Mouse (Mus musculus) heart, postnatal 0 days (tissue): ENCODE data around the gene Tceal8. TPM values are rescaled to one million over a fixed set of nuclear protein-coding genes. Genes with fewer than 3 reads are reported as not detected.

Experiments used
- ATAC-seq: fragments of 200-750 bp; cut with Nextera tagmentation; 2 replicates; pipeline ENCODE4 v1.8.0; 2017; ENCODE audit warnings: low read depth, moderate number of reproducible peaks, moderate library complexity; ENCODE audit not compliant: insufficient read depth
- DNase-seq: peaks from one replicate; pipeline ENCODE4 v3.0.0-alpha.2; 2016; ENCODE audit warnings: low spot score
- H3K27ac ChIP-seq: fragments of 300-500 bp; sonication (generic); 2 replicates; pipeline ENCODE4 v1.5.1; 2014; ENCODE audit warnings: low read depth, mild to moderate bottlenecking
- H3K27me3 ChIP-seq: fragments of 300-500 bp; sonication (generic); 2 replicates; pipeline ENCODE4 v1.6.1; 2014; ENCODE audit warnings: low read length, mixed read lengths; ENCODE audit not compliant: control insufficient read depth, insufficient read depth
- H3K36me3 ChIP-seq: fragments of 300-500 bp; sonication (generic); replicated peaks from 2 replicates; pipeline ENCODE4 v1.6.1; 2014; ENCODE audit warnings: low read length, mixed read lengths; ENCODE audit not compliant: control insufficient read depth, insufficient read depth
- H3K4me1 ChIP-seq: fragments of 300-500 bp; sonication (generic); 2 replicates; pipeline ENCODE4 v1.6.1; 2014; ENCODE audit warnings: antibody characterized with exemption; ENCODE audit not compliant: control insufficient read depth, insufficient read depth
- H3K4me2 ChIP-seq: fragments of 300-500 bp; sonication (generic); 2 replicates; pipeline ENCODE4 v1.6.1; 2014; ENCODE audit warnings: low read depth, mild to moderate bottlenecking, low read length, moderate library complexity
- H3K4me3 ChIP-seq: fragments of 300-500 bp; sonication (generic); 2 replicates; pipeline ENCODE4 v1.5.1; 2014; ENCODE audit warnings: low read depth, low read length
- H3K9ac ChIP-seq: fragments of 300-500 bp; sonication (generic); replicated peaks from 2 replicates; pipeline ENCODE4 v1.6.1; 2014; ENCODE audit warnings: low read depth, low read length, mixed read lengths
- H3K9me3 ChIP-seq: fragments of 300-500 bp; sonication (generic); replicated peaks from 2 replicates; pipeline ENCODE4 v1.6.1; 2016; ENCODE audit warnings: low read length; ENCODE audit not compliant: control insufficient read depth
- CTCF ChIP-seq: IDR thresholded peaks from 2 replicates; pipeline ENCODE4 v1.5.1; 2016; ENCODE audit warnings: antibody characterized with exemption, control low read depth, low read depth
- EP300 ChIP-seq: IDR thresholded peaks from 2 replicates; pipeline ENCODE4 v1.6.1; 2016; ENCODE audit warnings: antibody characterized with exemption, low read depth
- WGBS: fragments of 180-500 bp; shearing (Covaris S2); extraction: QIAGEN DNeasy Blood & Tissue Kit; methylation state at CpG from one replicate; pipeline ENCODE4 v1.1.7; 2014; 5-methylcytosine and 5-hydroxymethylcytosine counted together
- polyA plus RNA-seq: library from polyadenylated mRNA; unstranded; fragments of >200 nt; fragmentation: Nextera tagmentation; extraction: Ambion mirVana; gene quantifications from 2 replicates; pipeline ENCODE4 v1.2.1, GENCODE M21; 2015
- total RNA-seq: library from RNA; depleted of rRNA; stranded (reverse); fragments of >200 nt; gene quantifications from 2 replicates; pipeline ENCODE4 v1.2.3, GENCODE M21; 2014; ENCODE audit warnings: low replicate concordance

Tceal8 gene
- total and polyA plus RNA-seq, 2 experiments from 2014 or later = 180 to 229 TPM

DNA sequence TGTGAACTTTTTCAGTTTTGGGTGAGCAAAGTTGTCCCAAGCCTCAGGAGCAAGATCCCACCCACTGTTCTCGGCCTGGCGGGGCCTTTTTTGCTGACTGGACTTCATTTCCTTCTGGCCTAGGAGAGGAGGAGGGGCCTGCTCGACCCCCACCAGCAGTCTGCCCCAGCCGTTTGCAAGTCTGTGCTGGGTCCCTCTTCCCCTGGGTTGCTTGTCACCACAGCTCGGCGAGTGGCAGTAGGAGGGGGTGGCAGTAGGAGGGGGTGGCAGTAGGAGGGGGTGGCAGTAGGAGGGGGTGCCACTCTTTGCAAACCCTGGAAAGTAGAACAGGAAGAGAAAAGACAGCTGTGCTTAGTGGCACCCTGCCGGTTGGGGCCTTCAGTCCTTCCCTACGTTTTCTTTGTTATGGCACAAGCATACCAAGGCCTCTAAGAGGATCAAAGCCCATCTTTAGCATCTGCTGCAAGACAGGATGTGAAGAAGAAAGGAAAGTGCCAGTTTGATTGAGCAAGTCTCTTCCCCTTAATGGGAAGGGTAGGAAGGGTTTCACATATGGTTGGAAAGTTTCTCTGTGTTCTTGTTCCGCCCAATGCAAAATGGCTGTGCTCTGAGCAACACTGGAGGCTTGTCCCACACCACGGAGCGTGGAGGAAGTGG is 8.9 kb upstream of the Tceal8 start:
- TF ChIP-seq CTCF = no peak
- no peak for TF ChIP-seq EP300
- H3K36me3 ChIP-seq = no peaks in the 10 kb centered on the region
- no peak overlapping the region for H3K27ac ChIP-seq
- no peak for ATAC-seq
- no peaks in the 10 kb centered on the region for H3K4me1 ChIP-seq
- no peak overlapping the region for H3K9ac ChIP-seq
- H3K9me3 ChIP-seq = no peaks in the 10 kb centered on the region
- H3K27me3 ChIP-seq = no peaks in the 10 kb centered on the region
- no peak for DNase-seq
- WGBS = 32% methylated on average over 11 of the region's 11 CpGs
- no peak overlapping the region for H3K4me3 ChIP-seq
- no peak overlapping the region for H3K4me2 ChIP-seq

DNA sequence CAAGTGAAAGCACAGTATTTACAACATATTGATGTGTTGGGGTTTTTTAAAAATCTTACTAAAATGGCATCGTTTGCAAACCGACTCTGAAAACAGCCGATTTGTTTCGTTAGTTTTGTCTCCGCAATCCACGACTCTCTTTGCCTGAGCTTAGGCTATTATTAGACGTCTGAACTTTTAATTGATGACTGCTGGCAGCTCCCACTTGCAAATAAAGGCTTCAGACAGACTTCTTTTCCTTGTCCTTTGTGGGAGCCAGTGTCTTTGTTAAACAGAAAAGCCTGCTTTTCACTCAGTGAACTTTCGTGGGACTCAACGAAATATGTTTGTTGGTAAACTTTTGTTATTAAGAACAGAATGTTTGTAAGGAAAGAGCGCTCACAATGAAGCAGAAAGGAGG is 644 bp upstream of the Tceal8 start:
- Histone ChIP-seq H3K9ac (peak overlapping the region; percentile 45; the same call in 1 of the 2 replicates), H3K27ac (peak overlapping the region; percentile 95), H3K36me3 (0 out of 2 replicates have a peak, but pooled peaks cover 5% of the 10 kb centered on the region), H3K9me3 (no peaks in the 10 kb centered on the region), H3K27me3 (no peaks in the 10 kb centered on the region), H3K4me3 (peak overlapping the region; percentile 71), H3K4me2 (peak overlapping the region; percentile 64), H3K4me1 (0 out of 2 replicates have a peak, but pooled peaks cover 3% of the 10 kb centered on the region)
- DNase-seq (peak; percentile 44), ATAC-seq (no peak)
- 33% methylated on average over 10 of the region's 10 CpGs for WGBS
- TF ChIP-seq CTCF (no peak), EP300 (no peak)

DNA sequence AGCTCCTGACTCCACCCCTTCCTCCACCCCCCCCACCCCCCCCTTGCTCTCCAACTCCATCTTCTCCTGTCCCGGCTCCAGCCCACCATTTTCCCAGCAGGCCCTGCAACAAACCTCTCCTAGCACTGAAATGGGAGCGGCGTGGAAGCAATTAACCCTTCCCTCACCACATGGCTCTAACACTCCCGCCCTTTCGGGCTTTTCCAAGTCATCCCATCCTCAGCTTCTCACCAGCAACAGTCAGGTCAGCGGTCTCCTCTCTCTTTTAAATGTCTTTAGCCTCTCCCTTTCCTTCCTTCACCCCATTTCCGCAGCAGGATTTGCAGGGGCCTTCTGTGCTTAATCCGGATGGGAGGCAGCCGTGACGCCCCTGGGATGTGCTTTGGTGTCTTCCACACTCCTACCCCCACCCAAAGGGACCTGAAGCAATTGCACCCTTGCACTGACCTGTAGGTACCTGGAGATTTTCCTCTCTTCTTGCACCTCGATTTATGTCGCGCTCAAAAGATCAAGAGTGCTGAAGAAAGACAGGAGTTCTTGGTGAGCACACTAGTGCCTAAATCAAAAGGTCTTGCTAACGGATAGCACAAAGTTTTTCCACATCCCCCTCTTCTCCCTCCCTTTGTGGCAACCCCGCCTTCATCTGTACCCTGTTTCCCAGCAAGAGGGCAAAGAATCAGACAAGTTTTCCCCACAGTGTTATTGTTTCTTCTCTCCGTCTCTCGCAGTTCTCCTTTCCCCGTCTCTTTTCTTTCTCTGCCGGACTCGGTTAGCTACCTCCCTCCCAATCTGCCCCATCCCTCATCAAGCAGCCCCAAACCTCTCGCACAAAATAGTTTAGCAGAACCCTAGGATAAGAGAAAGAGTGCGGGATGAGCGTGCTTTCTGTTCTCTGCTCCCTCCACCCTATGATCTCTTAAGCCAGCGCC is 689 bp downstream of the Tceal8 start:
- ATAC-seq = peak; percentile 72
- H3K27ac ChIP-seq = peak overlapping the region; percentile 95
- H3K9ac ChIP-seq = peak overlapping the region; percentile 85
- no peaks in the 10 kb centered on the region for H3K27me3 ChIP-seq
- H3K4me1 ChIP-seq = 0 out of 2 replicates have a peak, but pooled peaks cover 3% of the 10 kb centered on the region
- 17% methylated on average over 23 of the region's 24 CpGs for WGBS
- no peaks in the 10 kb centered on the region for H3K9me3 ChIP-seq
- DNase-seq = peak; percentile 85
- H3K4me3 ChIP-seq = peak overlapping the region; percentile 71
- 0 out of 2 replicates have a peak, but pooled peaks cover 5% of the 10 kb centered on the region for H3K36me3 ChIP-seq
- TF ChIP-seq EP300 (no peak), CTCF (no peak)
- peak overlapping the region; percentile 64 for H3K4me2 ChIP-seq

DNA sequence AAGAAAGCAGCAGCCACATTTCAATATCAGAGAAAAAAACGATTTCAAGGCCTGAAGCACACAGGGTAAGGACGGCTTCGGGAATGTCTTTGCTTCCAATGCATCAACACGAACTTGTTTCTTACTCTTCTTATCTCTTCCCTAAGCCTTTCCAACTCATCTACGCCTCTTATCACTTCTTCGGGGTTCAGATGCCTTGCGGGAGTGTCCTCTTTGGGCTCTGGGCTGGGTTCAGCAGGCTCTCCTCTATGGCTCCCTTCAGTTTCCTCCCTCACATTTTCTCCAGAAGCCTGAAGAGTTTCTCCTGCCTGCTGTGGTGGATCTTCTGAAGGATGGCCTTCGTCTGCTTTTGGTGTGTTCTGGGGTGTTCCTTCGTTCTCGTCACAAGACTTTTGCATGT is 1.5 kb downstream of the Tceal8 start:
- Histone ChIP-seq H3K4me3 (peak overlapping the region; percentile 71), H3K9ac (peak overlapping the region; percentile 46), H3K36me3 (0 out of 2 replicates have a peak, but pooled peaks cover 5% of the 10 kb centered on the region), H3K27ac (peak overlapping the region; percentile 57), H3K9me3 (no peaks in the 10 kb centered on the region), H3K4me2 (peak overlapping the region; percentile 64), H3K27me3 (no peaks in the 10 kb centered on the region), H3K4me1 (0 out of 2 replicates have a peak, but pooled peaks cover 3% of the 10 kb centered on the region)
- WGBS = 23% methylated on average over 10 of the region's 10 CpGs
- no peak for DNase-seq
- TF ChIP-seq CTCF (no peak), EP300 (no peak)
- no peak for ATAC-seq

DNA sequence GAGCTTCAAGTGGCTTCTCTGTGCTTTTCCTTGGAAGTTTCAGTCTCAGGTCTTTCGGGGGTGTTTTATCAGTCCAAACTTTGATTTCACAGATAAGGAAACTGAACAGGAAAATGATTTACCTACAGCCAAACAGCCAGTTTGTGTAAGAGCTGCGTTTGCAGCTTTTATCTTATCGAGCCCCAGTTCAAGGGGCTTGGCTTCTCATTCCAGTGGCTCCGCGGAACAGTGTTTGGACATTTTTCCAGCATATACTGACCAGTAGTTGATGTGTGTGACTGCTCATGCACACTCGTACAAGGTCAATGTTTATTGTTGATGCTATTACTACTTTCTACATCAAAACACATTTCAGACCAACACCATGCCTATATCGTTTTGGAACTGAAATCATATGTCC is 27.9 kb downstream of the Tceal8 start:
- peak overlapping the region; percentile 13; the same call in 1 of the 2 replicates for H3K4me3 ChIP-seq
- ATAC-seq (no peak), DNase-seq (no peak)
- no peaks in the 10 kb centered on the region for H3K4me1 ChIP-seq
- TF ChIP-seq EP300 = no peak
- no peak for TF ChIP-seq CTCF
- H3K36me3 ChIP-seq = no peaks in the 10 kb centered on the region
- WGBS = 32% methylated on average over 7 of the region's 7 CpGs
- H3K4me2 ChIP-seq = peak overlapping the region; percentile 47
- H3K27ac ChIP-seq = peak overlapping the region; percentile 74
- no peaks in the 10 kb centered on the region for H3K9me3 ChIP-seq
- peak overlapping the region; percentile 40; the same call in 1 of the 2 replicates for H3K9ac ChIP-seq
- no peaks in the 10 kb centered on the region for H3K27me3 ChIP-seq
